Mouse (Mus musculus) C2C12 (cell line): ENCODE data around the gene Kcnc1.

Experiments used
- CEBPB ChIP-seq: IDR thresholded peaks from one replicate; pipeline ENCODE4 v1.6.1; 2011; ENCODE audit warnings: low read depth, mild to moderate bottlenecking, control low read depth, moderate library complexity
- CTCF ChIP-seq: IDR thresholded peaks from one replicate; pipeline ENCODE4 v1.5.1; 2011; ENCODE audit not compliant: control insufficient read depth, insufficient read depth, insufficient read length
- FOSL1 ChIP-seq: IDR thresholded peaks from one replicate; pipeline ENCODE4 v1.8.0; 2011; ENCODE audit warnings: mild to moderate bottlenecking, low read length; ENCODE audit not compliant: poor library complexity, insufficient read depth, severe bottlenecking
- MAX ChIP-seq: IDR thresholded peaks from one replicate; pipeline ENCODE4 v1.6.1; 2011; ENCODE audit warnings: mild to moderate bottlenecking, control low read depth
- MYOD1 ChIP-seq: IDR thresholded peaks from one replicate; pipeline ENCODE4 v1.6.1; 2011; ENCODE audit warnings: low read depth; ENCODE audit not compliant: control insufficient read depth, insufficient read length
- MYOG ChIP-seq: IDR thresholded peaks from one replicate; pipeline ENCODE4 v1.6.1; 2011; ENCODE audit not compliant: control insufficient read depth, insufficient read length; ENCODE audit errors: extremely low read depth
- USF1 ChIP-seq: IDR thresholded peaks from one replicate; pipeline ENCODE4 v1.6.1; 2011; ENCODE audit warnings: low read depth, mild to moderate bottlenecking, control low read depth, moderate library complexity

GRCm38 (mm10) chr7:46399676-46400075 is 3.4 kb downstream of the Kcnc1 start:
- TF ChIP-seq MAX: no peak
- TF ChIP-seq MYOD1: no peak
- no peak for TF ChIP-seq CTCF
- no peak for TF ChIP-seq CEBPB
- no peak for TF ChIP-seq USF1
- TF ChIP-seq MYOG: no peak
- no peak for TF ChIP-seq FOSL1
